Mouse (Mus musculus): ENCODE results near the gene Cdkl1.

Cdkl1 gene

GRCm38 (mm10) chr12:69790530-69791505 is at the start of gene Cdkl1:
Gene Cdkl1, minus strand, starts transcription at chr12:69791267.
- DNase-seq, result peak; percentile 88

- no peak for DNase-seq
Measured at GRCm38 (mm10) chr12:69838376-69838775, 47.3 kb upstream of the Cdkl1 start.

DNA sequence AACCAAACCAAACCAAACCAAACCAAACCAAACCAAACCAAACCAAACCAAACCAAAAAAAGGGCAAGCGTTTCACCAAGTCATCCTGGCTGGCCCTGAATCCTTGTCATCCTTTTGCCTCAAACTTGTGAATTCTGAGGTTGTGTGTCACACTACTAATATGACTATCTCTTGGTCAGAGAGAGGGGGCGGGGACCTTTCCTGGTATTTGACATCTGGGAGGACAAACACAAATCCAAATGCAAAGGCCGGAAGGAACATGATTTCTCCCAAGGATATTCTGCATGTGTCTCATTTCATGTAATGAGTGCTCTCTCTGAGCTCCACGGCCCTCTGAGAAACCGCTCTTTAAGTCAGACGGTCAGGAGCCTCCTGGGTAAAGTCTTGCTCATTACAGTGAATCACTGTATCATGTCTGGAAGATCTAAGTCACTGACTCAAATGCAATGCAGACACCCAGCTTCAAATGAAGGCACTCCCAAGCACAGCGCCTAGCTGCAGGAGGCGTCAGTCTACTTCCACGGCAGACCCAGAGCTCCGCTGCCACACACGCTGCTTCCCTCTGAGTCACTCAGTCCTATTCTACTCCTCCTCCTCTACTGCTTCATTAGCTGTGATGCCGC is 43.0 kb upstream of the Cdkl1 start:
- DNase-seq, result no peak

DNA sequence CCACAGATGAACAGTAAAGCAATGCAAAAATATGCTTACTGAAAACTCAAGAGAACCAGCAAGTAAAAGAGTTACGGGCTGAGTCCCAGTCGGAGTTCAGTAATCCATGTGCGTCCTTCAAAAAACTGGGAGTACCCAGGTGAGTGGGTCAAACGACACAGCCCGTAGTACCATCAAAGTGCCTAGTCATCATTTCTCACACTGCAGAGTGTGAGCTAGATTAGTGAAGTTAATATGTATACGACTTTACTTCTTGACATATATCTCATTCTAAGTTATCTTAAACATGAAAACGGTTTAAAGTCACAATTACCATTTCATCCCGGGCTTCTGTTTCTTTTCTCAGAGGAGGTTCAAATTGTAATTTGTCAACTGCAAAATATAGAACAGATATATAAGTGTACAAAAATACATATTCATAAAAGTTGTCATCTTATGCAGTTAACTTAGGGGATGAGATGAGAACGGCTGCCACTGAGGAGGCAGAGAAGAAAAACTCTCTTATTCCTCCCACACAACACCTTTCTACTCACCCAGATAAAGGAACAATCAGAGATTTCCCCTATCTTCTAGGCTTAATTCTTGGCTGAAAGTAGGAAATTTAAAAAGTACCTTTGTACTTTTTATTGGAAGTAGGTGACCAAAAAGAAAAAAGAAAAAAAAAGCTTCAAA is 40.3 kb upstream of the Cdkl1 start:
- DNase-seq, result no peak

DNA sequence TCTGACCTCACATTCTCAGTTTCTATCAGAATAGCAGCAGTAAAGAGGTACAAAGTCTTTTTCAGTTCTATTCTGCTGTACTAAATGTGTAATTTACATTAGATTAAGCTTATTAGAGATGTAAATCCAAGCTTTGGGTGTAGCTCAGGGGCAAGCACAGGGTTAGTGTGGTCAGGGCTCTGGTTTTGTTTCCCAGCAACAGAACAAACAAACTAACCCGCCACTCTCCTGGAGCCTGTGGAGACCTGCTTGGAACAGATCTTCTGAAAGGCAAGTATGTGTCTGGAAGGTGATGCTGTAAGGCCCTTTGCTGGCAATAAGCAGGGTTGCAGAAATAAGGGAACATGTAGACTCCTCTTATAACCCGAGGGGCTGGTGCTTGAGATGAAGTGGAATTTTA is 37.1 kb upstream of the Cdkl1 start:
- DNase-seq, result no peak

DNA sequence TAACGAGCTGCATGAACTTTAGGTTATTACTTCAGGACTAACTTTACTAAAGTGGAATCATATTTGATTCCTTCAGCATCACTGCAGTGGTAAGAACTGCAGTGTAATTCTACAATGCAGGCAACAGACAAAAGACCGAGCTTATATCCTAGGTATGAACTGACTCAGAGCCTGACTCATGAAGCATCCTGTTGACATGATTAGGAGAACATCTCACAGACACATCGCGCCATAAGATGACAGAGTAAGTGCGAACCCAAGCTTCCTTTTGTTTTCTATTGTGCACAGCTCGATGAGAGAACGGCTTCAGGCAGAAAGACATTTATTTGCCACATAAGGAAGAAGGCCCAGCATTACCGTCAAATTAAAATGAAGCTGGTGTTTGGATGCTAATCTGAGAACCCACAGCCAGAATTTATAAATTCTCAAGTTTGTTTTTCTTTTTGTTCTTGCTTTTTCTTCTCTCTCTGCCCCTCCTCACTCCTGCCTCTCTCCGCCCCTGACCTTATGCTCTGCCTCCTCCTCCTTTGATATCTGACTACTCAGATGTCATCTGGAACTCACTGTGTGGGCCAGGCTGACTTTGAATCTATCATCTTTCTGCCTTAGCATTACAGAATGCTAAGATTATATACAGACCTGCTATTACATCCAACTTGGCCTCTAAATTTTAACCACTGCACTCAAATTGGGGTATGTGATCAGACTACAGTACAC is 34.0 kb upstream of the Cdkl1 start:
- no peak for DNase-seq

DNA sequence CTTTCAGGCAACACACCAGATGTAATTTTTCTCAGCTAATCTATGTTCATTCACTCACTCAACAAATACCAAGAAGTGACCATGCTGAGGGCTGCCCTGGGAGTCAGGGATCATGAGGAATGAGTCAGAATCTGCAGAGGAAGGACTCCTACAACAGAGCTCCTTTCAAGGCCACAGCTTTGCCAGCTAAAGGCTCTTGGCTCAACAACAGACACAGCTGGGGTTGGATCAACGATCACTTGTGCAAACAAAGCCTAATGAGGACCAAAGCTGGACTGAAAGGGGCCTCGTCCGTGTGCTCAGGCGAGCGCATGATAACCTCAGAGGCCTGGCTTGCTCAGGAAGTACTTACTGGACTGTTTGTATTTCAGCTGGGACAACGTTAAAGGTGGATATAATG is 23.2 kb upstream of the Cdkl1 start:
- no peak for DNase-seq

- DNase-seq, result no peak
Measured at GRCm38 (mm10) chr12:69813596-69813995, 22.5 kb upstream of the Cdkl1 start.

DNA sequence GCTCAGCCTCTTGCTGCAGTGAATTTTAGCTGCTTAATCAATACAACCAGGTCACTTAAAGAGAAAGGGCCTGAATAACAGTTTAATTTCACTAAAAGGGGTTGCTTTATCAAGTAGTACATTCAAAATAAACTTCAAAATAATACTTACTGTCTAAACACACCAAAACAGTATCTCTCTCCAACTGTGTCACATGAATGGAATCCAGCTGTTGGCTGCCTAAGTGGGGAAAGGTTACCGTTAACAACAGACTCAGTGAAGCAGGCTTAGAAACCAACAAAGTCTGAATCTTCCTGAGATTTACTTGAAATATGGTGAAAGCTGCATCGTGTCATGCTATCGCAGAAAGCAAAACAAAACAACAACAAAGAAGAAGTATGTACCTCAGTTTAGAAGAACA is 21.9 kb upstream of the Cdkl1 start:
- no peak for DNase-seq

- DNase-seq, result no peak
Measured at GRCm38 (mm10) chr12:69811976-69812375, 20.9 kb upstream of the Cdkl1 start.

GRCm38 (mm10) chr12:69809439-69809838 is 18.4 kb upstream of the Cdkl1 start:
- DNase-seq, result no peak

DNA sequence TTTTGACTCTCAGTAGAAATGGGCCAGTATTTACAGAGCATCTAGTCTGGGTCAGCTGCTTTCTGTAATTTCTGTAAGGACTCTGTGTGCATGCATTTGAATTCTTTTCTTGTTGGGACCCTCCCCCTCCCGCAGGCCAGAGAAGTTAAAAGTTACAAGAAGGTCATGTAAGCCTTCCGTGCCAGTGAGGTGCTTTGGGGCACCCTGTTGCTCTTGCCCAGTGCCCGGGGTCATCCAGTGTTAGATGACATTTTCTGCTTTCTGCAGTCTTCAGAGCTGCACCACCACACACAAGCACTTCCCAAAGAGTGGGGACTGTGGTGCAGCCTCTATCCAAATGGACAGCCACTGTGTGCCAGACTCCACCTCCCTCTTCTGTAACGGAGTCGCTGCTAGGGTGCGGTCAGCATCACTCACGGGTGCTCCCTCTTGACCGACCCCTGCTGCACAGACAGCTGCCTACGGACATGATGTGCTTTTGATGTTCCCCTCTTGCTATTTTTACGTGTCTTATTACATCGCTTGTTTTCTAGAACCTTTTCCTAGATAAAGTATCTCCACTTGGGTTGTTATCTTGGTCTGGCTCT is 16.4 kb upstream of the Cdkl1 start:
- no peak for DNase-seq

DNA sequence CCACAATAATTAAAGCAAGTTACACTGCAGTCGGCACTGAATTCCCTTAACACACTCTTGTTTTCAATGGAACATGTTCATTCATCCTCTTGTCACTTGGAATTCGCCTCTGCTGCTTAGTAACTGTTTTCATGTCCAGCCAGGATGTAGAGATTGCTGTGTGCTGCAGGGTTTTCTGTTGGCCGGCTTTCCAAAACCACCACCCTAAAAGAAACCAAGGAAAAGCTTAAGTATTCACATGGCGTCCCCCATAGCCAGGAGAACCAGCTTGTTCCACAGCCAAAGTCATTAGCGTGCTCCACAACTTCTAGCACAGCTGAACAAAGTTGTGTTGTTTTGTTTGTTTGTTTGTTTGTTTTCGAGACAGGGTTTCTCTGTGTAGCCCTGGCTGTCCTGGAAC is 14.1 kb upstream of the Cdkl1 start:
- no peak for DNase-seq

GRCm38 (mm10) chr12:69804393-69805070 is 13.5 kb upstream of the Cdkl1 start:
- no peak for DNase-seq

DNA sequence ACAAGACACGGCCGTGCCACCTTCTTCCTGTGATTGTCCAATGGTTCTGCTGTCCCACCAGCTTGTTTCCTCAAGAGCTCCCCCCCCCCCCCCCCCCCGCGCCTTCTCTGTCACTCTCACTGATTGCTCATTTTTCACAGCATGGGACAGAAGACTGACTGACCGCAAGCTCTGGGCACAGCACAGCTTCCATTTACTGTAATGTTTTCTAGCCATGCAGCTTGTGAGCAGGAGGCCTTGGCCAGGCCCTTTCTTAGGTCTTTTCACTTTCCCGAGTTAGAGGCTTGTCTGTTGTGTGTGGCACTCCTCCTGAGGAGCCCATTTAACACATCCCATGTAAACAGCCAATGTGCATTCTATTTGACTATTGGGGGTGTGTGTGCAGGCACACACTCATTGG is 12.1 kb upstream of the Cdkl1 start:
- no peak for DNase-seq

DNA sequence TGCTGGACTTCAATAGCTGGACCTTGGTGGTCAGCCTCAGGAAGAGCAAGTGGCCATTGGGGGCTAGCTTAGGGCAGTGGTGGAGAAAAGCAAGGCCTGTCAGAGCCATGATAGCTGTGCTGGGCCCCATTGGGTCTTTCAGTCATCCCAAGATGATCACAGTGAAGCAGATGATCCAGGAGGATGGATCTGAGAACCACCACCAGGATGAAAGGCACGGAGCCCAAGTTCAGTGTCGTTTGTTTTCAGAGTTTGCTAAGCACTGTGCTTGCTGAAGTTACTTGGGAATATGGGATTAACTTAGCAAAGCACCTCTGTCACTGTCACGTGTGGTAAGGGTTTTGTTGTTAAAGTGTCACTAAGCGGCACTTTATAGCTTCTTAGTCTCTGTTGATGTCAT is 9.5 kb upstream of the Cdkl1 start:
- DNase-seq, result no peak

DNA sequence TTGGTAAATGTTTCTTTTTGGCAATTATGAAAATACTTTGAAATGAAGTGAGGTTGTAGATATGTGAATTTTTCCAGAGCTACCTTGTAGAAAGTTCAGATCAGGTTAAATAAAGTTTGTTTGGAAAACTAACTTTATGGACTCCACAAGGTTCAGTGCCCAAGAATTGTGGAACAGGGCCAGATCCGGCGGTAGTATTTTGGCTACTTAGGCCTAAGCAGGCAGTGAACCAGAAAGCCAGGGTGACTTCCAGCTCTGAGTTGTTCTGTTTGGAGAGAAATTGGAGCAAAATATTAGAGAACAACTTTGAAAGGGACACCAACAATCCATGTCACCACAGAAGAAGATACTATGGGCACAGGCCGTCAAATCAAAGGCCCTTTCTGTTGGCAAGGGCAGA is 5.2 kb upstream of the Cdkl1 start:
- no peak for DNase-seq

- DNase-seq, result peak; percentile 40
Measured at GRCm38 (mm10) chr12:69789766-69790529, 1.1 kb downstream of the Cdkl1 start.

DNA sequence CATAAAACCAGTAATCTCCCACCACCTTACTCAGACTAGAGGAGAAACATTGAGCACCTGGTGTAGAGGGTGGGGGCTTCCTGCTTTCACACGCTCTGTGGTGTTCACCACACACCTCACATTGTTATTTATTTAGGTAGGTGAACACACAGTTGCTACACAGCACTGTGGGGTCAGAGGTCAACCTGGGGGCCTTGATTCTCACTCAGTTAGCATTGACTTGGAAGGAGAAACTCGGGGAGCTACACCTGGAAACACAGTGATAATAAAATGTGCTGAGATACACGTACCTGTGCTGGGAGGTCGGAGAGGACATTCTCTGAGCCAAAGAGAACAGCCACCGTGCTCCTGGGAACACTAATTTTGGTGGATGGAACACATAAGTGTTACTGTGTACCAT is 2.7 kb downstream of the Cdkl1 start:
- DNase-seq, result no peak

DNA sequence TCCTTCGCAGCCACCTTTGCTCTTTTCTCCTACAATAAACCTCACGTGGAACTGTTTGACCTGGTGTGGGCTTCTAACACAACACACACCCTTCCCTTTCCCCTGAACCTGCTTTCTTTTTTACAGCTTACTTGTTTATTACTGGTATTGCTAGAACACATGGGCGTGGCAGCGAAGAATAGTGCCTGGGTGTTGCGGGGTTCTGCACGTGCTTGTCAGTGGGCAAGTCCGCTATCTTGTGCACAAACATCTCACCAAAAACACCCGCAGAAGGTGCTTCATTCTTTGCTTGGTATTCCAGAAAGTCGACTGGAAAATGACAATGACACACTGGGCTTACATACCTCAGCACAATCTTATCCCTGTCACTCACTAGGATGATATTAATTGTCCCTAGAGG is 5.6 kb downstream of the Cdkl1 start:
- DNase-seq, result peak; percentile 61

Data from liver (tissue).